Mouse (Mus musculus): ENCODE data around the gene Glt1d1.
"Not testable (repeated sequence)": the region's sequence is repeated elsewhere in the genome, so short reads cannot be mapped to it uniquely, and the experiment has no call there.

Gene Glt1d1

GRCm38 (mm10) chr5:127699679-127700078 is 67.6 kb downstream of the Glt1d1 start:
- DNase-seq (ENCODE audit: low spot score): no peak

DNA sequence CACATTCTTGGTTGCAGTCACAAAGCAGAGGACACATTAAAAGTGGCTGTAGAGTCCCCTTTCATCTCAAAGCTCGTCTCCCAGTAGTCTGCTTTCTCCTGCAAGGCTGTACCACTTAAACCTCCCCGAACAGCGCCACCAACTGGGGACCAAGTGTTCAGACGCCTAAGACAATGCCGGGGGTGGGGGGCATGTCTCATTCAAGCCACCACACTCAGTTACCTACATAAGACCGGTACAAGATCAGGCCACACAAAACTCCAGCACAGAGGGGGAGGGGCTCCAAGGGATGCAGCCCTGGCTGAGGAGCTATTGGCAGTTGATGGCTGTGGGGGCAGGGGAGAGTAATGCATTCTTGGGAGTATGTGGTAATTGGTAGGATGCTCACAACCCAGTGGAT is 68.1 kb downstream of the Glt1d1 start:
- no peak for DNase-seq (ENCODE audit: low spot score)

DNA sequence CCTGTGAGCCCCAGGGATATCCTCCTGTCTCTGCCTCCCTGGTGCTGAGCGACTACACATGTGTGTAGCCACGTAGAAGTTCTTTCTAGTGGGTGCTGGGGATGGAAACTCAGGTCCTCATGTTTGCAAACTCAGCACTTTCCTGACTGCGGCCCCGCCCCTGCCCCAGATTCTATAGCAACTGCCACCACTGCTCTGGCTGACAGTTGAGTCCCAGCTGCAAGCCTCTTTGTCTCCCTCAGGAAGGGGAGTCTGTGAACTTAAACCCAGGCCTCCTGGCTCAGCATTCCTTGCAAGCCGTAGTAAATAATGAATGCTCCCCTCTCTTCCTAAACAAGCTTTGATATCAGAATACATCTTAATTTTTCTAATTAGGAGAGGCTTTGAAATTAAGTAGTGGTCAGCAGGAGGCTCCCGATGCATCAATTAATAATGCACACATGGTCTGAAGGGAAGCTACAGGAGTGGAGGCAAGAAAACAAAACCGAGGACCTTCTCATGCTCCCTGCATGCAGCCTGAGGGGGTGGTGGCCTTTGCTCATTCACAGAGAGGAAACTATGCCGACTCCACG is 71.6 kb downstream of the Glt1d1 start:
- DNase-seq (ENCODE audit: low spot score): no peak

- DNase-seq (ENCODE audit: low spot score): no peak
Measured at GRCm38 (mm10) chr5:127705225-127705624, 73.2 kb downstream of the Glt1d1 start.

- no peak for DNase-seq (ENCODE audit: low spot score)
Measured at GRCm38 (mm10) chr5:127705976-127706375, 73.9 kb downstream of the Glt1d1 start.

GRCm38 (mm10) chr5:127708143-127708542 is 76.1 kb downstream of the Glt1d1 start:
- no peak for DNase-seq (ENCODE audit: low spot score)

DNA sequence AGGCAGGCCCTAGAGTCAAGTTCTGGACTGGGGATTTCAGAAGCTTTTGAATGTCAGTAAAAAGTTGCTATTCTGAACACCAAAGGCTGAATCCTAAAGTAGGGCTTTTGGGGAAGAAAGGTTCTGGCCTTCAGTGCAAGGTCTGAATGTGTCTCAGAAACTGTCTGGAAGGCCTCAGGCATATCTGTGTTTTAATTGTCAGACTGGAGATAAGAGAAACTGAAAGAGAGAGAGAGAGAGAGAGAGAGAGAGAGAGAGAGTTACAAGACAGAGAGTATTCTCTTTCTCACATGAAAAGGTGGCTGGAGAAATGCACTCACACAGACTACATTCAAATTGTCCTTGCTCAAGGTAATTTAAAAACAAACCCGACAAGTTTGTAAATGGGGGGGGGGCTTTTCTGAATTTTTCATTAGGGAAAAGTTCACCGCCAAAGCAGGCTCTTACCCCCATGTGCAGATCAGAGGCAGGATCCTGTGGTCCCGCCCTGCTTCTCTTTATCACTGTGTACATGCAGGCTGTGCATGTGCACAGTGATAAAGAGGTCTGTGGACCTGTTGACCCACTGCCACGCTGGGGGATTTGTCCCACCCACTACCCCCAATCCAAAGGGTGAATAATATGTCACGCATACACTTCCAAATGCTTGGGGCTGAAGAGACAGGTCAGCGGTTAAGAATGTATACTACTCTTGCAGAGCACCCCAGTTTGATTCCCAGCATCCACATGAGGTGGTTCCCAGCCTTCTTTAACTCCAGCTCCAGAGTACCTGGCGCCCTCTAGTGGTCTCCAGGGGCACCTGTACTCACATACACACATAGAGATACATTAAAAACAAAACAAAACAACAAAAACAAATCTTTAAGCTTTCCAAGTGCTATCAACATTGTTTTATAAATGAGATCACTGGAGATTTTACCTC is 83.0 kb downstream of the Glt1d1 start:
- peak; percentile 56 for DNase-seq (ENCODE audit: low spot score)

GRCm38 (mm10) chr5:127720591-127721379 is 88.7 kb downstream of the Glt1d1 start:
- DNase-seq (ENCODE audit: low spot score): peak; percentile 80

GRCm38 (mm10) chr5:127722171-127722570 is 90.1 kb downstream of the Glt1d1 start:
- not testable (repeated sequence) for DNase-seq (ENCODE audit: low spot score)

DNA sequence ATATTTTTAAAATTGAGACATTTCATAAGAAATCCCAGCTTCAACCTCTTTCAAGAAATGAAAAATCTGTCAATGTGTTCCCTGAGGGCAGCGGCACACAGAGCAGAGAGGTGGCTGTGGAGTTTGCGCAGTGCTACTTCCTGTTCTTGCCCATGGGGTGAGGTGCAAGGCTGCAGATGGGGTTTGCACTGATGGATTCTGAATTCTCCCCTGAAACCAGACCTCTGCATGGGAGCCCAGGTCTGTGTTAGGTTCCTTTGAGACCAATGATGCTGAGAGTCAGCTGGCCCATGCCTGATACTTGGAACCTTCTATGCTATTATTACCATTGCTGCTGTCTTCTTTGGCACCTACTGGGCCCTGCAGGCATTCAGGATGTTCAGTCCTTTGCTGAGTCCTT is 98.3 kb downstream of the Glt1d1 start:
- DNase-seq (ENCODE audit: low spot score): no peak

DNA sequence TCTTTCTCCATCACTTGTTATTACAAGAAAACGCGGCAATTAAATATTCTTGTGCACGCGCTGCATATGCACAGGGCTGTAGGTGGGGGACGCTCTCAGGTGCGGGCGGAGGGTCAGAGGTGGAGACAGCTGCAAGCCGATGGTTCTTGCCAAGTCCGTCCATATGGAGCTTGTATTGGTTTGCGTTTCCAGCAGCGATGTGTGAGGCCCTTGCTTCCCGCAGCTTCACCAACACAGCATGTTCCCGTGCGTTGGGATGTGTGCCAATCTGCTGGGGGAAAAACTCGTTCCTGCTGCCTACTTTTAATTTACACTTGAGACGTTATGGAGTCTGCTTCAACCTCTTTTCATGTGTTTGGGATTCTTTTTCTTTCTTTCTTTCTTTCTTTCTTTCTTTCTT is 109.3 kb downstream of the Glt1d1 start:
- DNase-seq (ENCODE audit: low spot score): no peak

GRCm38 (mm10) chr5:127749540-127749939 is 117.5 kb downstream of the Glt1d1 start:
- DNase-seq (ENCODE audit: low spot score): not testable (repeated sequence)

DNA sequence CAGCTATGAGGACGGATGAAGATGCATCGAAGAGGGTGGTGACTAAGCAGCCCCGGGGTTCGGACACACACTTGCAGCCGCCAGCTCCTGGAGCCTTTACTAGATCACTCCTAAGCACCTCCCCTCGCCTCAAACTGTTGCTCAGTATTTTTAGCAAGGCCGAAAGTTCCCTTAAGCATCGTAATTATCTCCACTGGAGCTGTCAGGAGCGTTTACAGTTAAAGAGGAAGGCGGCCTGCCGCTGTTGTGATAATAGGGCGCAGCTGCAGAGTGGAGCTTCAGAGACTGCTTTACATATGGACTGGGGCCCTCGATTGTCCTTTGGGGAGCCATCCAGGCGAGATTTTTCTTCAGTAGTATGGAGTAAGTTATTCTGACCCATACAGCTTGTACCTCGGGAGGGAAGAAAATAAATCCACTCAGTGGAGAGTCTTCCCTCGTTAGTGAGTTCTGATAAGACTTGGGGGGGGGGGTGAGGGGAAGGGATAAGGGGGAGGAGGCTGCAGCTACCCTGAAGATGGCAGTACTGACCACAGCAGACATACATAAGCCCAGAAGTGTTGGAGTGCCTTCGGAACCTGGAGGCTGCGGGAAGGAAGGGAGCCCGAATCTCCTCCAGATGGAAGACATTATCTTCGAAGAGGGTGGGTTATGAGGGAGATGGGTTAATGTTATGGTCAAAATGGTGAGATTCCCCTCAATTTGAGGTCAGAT is 119.4 kb downstream of the Glt1d1 start:
- no peak for DNase-seq (ENCODE audit: low spot score)

GRCm38 (mm10) chr5:127755594-127755993 is 123.5 kb downstream of the Glt1d1 start:
- DNase-seq (ENCODE audit: low spot score): no peak

GRCm38 (mm10) chr5:127756011-127756410 is 123.9 kb downstream of the Glt1d1 start:
- peak; percentile 7 for DNase-seq (ENCODE audit: low spot score)

GRCm38 (mm10) chr5:127756671-127757423 is 124.8 kb downstream of the Glt1d1 start:
- peak; percentile 19 for DNase-seq (ENCODE audit: low spot score)

GRCm38 (mm10) chr5:127758576-127758975 is 126.5 kb downstream of the Glt1d1 start:
- no peak for DNase-seq (ENCODE audit: low spot score)
